Mouse (Mus musculus) brain, embryonic 14.5 days (tissue): ENCODE data around the gene Rpp25l.
A peak's percentile ranks its signal among the peaks of the same experiment; 100 is the strongest.

Experiments used
- CTCF ChIP-seq: fragments of 200-500 bp; IDR thresholded peaks from 2 replicates; pipeline ENCODE4 v1.5.1; 2012; ENCODE audit warnings: inconsistent platforms, mild to moderate bottlenecking, moderate library complexity, borderline replicate concordance; ENCODE audit not compliant: insufficient read depth, insufficient read length; ENCODE audit errors: extremely low read depth
- POLR2A ChIP-seq: fragments of 200-500 bp; IDR thresholded peaks from 2 replicates; pipeline ENCODE4 v1.6.1; 2012; ENCODE audit warnings: mild to moderate bottlenecking, inconsistent platforms, borderline replicate concordance; ENCODE audit not compliant: poor library complexity, insufficient read depth, insufficient read length, severe bottlenecking; ENCODE audit errors: extremely low read depth

DNA sequence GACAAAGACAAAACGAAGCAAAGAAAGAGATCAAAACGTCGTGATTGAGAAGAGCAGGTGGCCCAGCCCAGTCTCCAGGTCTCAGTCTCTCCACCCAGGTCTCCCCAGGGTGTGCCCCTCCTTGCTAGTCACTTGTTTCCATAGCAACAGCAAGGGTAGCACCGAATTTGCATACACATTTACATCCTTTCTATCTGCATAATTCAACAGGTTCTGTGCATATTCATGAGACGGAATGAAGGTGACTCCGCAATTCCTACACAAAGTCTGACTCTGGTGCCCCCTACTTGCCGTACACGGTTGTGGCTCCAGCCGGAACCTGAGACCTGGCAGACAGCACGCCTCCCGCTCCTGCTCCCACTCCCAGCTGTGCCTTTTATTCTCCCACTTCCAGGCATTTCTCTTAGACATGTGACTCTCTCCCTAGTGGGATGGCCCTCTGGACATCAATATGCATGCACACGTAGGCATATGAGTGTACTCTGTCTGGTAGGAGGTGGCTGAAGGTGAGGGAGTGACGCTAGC is 6.3 kb downstream of the Rpp25l start:
- peak; percentile 79 for TF ChIP-seq CTCF
- TF ChIP-seq POLR2A, result no peak
